Mouse (Mus musculus) monocyte, adult 59 days (primary cell): ENCODE data around the gene Apc2. TPM values are rescaled to one million over a fixed set of nuclear protein-coding genes. Genes with fewer than 3 reads are reported as not detected.

ENCODE experiments used
- total RNA-seq, 2 experiments: library from RNA; stranded (reverse); gene quantifications; one replicate each; pipeline ENCODE4 v1.2.4; 2023

Apc2 gene
- under 1 TPM in 1 of 2 experiments, not detected in 1; 0.06 TPM for total RNA-seq

DNA sequence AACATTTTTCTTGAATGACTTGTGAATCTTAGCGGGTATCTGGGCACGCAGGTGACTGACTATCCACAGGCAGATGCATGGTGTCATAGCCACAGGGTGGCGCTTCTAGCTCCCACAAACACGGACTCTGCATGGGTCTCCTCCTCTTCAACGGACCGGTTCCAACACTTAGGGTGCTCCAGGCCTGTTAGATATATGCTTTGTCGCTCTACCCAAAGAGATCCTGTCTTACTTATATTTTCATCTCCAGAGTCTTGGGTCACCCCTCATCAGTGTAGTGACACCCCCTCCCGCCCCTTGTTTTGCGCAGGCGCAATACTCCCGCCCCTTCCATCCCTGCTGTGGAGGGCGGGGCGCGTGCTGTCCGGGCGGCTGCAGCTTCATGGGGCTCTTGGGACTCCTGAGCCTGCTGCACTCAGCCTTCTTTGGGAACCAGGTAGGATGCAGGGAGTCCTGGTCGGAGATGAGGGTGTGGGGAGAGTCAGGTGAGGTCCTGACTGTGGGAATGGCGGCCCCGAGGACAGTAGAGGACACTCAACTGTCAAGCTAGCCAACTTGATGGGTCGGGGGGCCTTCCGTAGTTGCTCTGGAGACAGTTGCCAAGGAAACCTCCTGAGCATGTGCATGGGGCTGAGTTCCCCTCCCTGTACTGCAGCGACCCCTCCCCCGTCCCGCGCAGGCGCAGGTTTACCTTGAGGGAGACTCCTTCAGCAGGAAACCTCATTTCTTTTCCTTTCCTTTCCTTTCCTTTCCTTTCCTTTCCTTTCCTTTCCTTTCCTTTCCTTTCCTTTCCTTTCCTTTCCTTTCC lies at the start of gene Apc2:
Apc2 (plus strand) TSS at position 360 of the 808 bp plus-strand sequence.

DNA sequence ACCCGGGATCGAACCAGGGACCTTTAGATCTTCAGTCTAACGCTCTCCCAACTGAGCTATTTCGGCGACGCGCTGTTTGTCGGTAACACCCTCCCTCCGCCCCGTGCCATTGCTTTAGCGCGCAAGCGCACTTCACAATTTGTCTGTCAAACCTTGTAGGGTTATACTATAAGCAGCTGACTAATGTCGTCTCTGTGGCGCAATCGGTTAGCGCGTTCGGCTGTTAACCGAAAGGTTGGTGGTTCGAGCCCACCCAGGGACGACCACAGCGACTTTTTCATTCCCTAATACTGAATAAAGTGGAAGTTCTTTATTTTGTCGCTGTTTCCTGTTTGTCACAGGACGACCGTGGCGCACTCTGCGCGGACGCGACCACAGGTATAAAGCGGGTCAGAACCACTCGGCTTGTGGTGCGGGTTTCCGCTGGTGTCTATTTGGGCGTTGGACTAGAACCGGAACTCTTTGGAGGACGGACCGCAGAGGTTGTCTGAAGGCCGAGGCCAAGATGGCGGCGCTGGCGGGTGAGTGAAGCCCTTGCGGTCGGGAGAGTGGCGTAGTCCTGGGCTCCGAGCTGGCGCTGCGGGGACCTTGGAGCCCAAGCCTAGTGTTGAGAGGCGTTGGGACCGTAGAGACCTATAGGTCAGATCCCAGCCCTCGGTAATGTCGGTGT lies 46.7 kb upstream of the Apc2 start, which contains the start of gene Ndufs7:
Ndufs7 (plus strand) TSS at position 151 of the 670 bp plus-strand sequence.

DNA sequence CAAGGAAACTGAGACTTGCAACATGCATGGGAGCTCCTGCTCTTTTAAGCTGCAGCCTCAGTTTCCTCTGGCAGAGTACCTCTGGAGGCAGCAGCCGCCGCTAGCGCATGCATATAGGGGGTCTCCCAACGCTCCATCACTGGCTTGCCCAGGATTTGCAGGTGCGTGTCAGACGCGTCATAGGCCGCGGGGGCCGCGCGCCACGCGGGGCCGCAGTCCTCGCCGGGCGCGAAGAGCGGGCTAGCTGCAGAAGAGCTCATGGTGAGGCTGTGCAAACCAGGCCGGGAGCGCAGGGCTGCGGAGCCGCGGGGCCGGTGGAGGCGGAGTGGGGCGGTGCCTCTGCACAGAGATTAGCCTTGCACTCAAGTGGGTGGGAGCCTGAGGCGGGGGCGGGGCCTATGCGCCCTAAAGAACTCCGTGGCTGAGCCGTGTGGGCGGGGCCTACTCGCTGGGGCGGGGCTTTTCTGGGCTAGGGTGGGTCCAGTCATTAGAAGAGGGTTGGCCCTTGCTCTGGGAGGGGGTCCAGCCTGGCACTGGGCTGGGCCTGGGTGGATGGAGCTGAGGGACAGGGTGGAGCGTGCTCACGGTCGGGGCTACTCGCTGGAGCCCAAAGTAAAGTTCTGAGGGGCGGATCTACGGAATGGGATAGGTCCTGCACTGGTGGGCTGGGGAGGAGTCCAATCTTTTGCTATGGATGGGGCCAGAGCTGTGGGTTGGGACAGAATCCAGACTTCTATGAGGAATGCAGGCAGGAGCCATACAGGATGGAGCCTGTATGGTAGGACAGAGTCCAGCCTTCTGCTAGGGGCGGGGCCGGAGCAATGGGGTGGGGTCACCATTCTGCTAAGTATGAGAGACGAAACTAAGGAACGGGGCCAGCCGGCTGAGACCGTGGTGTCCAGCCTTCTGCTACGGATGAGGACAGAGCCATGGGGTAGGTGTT lies 34.9 kb upstream of the Apc2 start, which contains the start of the genes Gamt and Dazap1:
Gamt (minus strand) TSS at position 371 of the 943 bp plus-strand sequence.
Dazap1 (plus strand) TSS at position 845 of the 943 bp plus-strand sequence.

DNA sequence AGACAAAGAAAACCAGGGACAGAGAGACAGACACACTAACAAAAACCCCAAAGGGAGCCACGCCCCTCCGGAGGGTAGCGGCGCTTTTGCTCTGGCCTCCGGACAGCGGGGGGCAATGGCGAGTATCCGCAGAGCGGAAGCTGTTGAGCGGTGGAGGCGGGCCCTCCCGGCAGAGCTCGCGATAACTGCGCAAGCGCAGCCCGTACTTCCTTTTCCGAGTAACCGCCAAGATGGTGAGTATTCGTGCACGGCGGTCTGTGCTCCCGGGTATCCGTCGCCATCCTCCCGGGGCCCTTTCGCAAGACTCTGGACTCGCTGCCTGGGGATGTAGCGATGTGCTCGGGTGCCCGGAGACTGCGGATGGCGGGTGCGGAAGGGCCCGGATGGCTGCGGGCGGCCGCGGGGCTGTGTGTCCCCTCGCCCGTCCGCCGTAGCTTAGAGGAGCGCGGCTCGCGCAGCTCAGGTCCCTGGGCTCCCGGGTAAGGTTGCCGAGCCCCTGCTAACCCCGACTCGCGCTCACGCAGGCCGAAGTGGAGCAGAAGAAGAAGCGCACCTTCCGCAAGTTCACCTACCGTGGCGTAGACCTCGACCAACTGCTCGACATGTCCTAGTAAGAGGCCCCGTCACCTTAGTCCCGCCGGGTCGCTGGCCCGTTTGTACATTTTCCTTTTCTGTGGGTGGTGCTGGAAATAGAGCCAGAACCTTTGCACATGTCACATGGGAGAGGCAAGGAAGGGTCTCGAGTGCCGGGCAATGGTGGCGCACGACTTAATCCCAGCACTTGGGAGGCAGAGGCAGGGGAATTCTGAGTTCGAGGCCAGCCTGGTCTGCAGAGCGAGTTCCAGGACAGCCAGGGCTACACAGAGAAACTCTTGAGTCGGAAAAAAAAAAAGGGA lies 3.3 kb upstream of the Apc2 start, which contains the start of gene Rps15:
Rps15 (plus strand) TSS at position 203 of the 896 bp plus-strand sequence.

DNA sequence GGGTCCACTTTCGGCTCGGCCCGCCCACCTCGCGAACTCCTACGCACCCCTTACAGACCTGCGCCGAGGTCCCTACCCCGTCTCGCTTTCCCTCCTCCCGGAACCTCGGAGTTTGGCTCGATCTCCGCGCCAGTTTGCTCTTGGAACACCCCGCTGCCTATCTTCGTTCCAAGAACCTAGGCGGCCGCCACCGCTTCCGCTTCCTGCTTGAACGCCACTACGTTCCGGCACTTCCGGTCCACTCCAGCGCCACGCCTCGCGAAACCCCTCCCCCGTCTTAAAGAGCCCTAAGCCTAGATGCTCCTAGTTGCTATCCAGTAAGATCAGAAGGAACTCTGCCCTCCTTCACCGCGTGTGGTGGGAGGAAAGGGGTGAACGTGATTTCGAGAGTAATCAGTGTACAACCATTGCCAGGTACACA lies 24.6 kb downstream of the Apc2 start, which contains the start of gene 2310011J03Rik:
2310011J03Rik (minus strand) TSS at position 198 of the 421 bp plus-strand sequence.

DNA sequence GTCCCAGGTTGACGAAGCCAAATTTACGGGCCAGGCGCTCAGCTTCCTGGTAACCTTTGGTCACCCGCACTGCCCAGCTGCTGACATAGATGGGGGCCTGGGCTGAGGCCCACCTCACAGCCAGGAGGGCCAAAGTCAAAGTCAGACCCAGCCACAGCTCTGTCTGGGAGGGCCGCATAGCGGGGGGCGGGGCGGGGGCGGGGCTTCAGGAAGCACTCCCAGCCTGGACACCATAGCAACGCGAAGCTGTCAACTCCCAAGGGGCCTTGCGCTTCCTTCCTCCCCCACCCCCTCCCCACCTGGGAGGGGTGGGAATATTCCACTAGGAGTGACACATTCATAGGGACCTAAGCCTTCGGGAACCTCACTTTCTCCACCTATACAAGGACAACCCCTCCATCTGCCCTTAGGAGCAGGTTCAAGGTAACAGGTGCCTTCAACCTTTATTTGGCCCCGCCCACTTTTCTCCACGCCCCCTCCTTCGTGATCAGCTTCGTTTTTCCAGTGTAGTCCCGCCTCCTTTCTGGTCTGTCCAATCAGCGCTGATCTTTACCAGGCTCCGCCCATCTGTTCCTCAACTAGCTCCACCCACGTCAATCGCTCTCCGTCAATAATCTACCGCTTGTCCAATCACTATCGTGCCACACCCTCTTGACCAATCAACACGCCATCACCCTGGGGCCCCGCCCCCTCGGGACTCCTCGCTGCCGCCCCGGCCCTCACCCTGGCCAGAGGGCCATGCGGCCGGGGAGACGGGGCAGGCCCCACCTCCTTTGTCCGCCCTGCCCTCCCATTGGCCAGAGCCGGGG lies 33.7 kb downstream of the Apc2 start, which contains the start of the genes Pcsk4 and Reep6:
Pcsk4 (minus strand) TSS at position 226 of the 809 bp plus-strand sequence.
Reep6 (plus strand) TSS at position 681 of the 809 bp plus-strand sequence.

DNA sequence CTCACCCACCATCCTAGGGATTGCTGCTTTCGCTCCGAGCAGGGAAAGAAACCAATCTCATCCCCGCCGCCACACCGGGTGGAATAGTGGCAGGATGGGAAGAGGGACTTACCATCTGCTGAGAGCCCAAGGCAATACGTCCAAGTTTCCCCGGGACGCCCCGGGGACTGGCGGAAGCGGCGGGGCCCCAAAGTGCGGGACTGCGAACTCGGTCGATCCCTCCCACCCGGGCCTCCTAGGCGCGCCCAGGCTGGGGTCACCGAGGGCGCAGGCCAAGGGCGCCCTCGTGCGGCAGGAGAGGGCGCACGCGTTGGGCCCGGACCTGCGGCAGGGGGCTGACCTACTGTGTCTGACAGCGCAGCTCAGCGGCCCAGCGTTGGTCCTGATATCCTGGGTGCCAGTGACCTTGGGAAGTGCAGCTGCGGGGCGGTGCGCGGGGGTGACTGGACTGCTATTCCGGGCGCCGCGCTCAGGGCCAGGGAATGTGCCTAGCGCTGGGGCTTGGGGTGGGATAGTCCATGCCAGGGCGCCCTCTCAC lies 52.5 kb downstream of the Apc2 start, which contains the start of gene Adamtsl5:
Adamtsl5 (minus strand) TSS at position 169 of the 538 bp plus-strand sequence.

DNA sequence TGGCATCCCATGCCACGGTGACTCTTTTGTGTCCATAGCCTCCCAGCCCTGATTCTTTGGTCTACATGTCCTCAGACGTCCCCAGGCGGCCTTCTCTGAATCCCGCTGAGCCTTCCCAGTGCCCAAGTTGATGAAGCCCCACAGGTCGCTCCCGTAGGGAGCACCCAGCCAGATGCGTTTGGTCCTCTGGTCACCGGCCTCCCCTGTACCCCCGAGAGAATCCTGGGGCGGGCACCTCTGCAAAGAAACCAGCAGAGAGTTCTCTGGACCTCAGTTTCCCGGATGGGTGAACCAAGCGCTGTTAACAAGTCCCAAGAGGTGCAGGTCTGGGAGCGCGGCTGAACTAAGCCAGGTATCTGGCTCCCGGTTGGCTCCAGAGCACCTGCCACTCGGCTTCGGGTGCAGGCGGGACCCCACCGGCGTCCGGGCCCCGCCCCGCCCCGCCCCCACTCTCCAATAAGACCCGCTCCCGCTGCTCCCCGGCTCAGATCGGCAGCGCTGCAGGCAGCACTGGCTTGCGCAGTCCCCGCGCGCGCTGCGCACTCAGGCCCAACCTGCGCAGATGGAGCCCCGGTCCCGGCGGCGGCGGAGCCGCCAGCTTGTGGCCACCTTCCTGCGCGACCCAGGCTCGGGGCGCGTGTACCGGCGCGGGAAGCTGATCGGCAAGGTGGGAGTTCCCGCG lies 60.4 kb downstream of the Apc2 start, which contains the start of gene Plk5:
Plk5 (plus strand) TSS at position 459 of the 682 bp plus-strand sequence.

Other genes with a start within 250 kb of the Apc2 start
- gene Gpx4, start 248.8 kb upstream of the Apc2 start, total RNA-seq, result 100 to 1,000 TPM; 295 to 325 TPM
- gene Sbno2, start 190.4 kb upstream of the Apc2 start, total RNA-seq, result 100 to 1,000 TPM; 221 to 224 TPM
- 100 to 1,000 TPM; 122 to 129 TPM for gene Stk11, start 180.2 kb upstream of the Apc2 start, total RNA-seq
- gene Atp5d, start 157.3 kb upstream of the Apc2 start, total RNA-seq, result 100 to 1,000 TPM; 165 to 182 TPM
- gene Cbarp, start 155.1 kb upstream of the Apc2 start, total RNA-seq, result 1 to 10 TPM; 3.7 to 4.5 TPM
- 100 to 1,000 TPM; 150 to 162 TPM for gene Midn, start 147.7 kb upstream of the Apc2 start, total RNA-seq
- 10 to 100 TPM; 46.0 to 76.6 TPM for gene Cirbp, start 130.0 kb upstream of the Apc2 start, total RNA-seq
- 10 to 100 TPM; 11.8 to 19.2 TPM for gene 1600002K03Rik, start 123.0 kb upstream of the Apc2 start, total RNA-seq
- gene Efna2, start 116.5 kb upstream of the Apc2 start, total RNA-seq, result under 1 TPM; 0.24 to 0.49 TPM
- 10 to 100 TPM; 36.1 to 46.4 TPM for gene Mum1, start 69.5 kb upstream of the Apc2 start, total RNA-seq
- gene Ndufs7, start 46.9 kb upstream of the Apc2 start, total RNA-seq, result 10 to 100 TPM; 70.2 to 74.7 TPM
- gene Gamt, start 35.0 kb upstream of the Apc2 start, total RNA-seq, result 10 to 100 TPM; 12.4 to 13.8 TPM
- gene Dazap1, start 34.5 kb upstream of the Apc2 start, total RNA-seq, result 10 to 100 TPM; 83.2 to 97.3 TPM
- 1,000 to 10,000 TPM; 1,532 to 1,602 TPM for gene Rps15, start 3.5 kb upstream of the Apc2 start, total RNA-seq
- 10 to 100 TPM; 26.6 to 30.0 TPM for gene 2310011J03Rik, start 24.6 kb downstream of the Apc2 start, total RNA-seq
- not detected for gene Pcsk4, start 33.5 kb downstream of the Apc2 start, total RNA-seq
- gene Reep6, start 34.0 kb downstream of the Apc2 start, total RNA-seq, result not detected
- under 1 TPM; 0.63 to 0.64 TPM for gene Adamtsl5, start 52.4 kb downstream of the Apc2 start, total RNA-seq
- gene Plk5, start 60.5 kb downstream of the Apc2 start, total RNA-seq, result not detected
- 1 to 10 TPM; 9.4 to 9.6 TPM for gene Mex3d, start 91.7 kb downstream of the Apc2 start, total RNA-seq
- 10 to 100 TPM; 51.5 to 54.6 TPM for gene Mbd3, start 103.6 kb downstream of the Apc2 start, total RNA-seq
- 10 to 100 TPM; 87.0 to 91.8 TPM for gene Uqcr11, start 110.9 kb downstream of the Apc2 start, total RNA-seq
- gene Tcf3, start 137.7 kb downstream of the Apc2 start, total RNA-seq, result 10 to 100 TPM; 45.8 to 51.3 TPM
- not detected for gene Onecut3, start 198.9 kb downstream of the Apc2 start, total RNA-seq
- not detected for gene Atp8b3, start 243.1 kb downstream of the Apc2 start, total RNA-seq